Mouse (Mus musculus): ENCODE results near the gene Gbx1. TPM values are rescaled to one million over a fixed set of nuclear protein-coding genes. Genes with fewer than 3 reads are reported as not detected.
"Not testable (repeated sequence)": the region's sequence is repeated elsewhere in the genome, so short reads cannot be mapped to it uniquely, and the experiment has no call there.

Gene Gbx1
- 0.02 TPM in 1 of 2 replicates, not detected in the other for polyA plus RNA-seq (2015; fragmentation: Nextera tagmentation; extraction: Ambion mirVana)

DNA sequence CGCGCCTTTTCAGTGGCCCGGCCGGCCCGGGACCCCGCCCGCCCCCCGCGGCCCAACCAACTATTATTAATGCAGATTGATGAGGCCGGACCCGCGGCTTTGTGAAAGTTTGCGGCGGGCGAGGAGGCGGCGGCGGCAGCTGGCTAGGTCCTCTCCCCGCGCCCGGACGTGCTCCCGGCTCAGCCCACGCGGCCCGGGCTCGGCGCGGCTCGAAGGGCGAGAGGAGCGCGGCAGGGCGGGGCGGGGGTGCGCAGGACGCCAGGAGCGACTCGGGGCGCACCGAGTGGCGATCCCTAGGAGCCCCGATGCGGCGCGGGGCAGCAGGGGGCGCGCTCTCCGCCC, at the start of gene Gbx1:
Gene Gbx1 (minus strand): TSS at position 314 of the 342 bp plus-strand sequence.
- Histone ChIP-seq H3K4me1 (replicated peaks; ENCODE audit: control insufficient read depth, insufficient read depth) (no peaks in the 10 kb centered on the region; the same call in 1 of the 2 replicates), H3K27ac (replicated peaks) (no peak within 1 kb of the TSS), H3K4me2 (replicated peaks; ENCODE audit: low read depth) (peak within 1 kb of the TSS; percentile 62), H3K36me3 (ENCODE audit: control insufficient read depth, insufficient read depth, low read length) (no peaks in the 10 kb centered on the region), H3K27me3 (ENCODE audit: control insufficient read depth, insufficient read depth, low read length) (peaks cover 28% of the 10 kb centered on the region; the same call in 1 of the 2 replicates), H3K9me3 (ENCODE audit: control insufficient read depth, low read length) (no peaks in the 10 kb centered on the region), H3K9ac (ENCODE audit: low read length) (no peak within 1 kb of the TSS), H3K4me3 (ENCODE audit: low read depth, low read length) (peak within 1 kb of the TSS; percentile 40)
- TF ChIP-seq EP300 (optimal IDR thresholded peaks at IDR 0.05) (no peak), CTCF (IDR thresholded peaks at IDR 0.05; ENCODE audit: low read depth) (peak; percentile 22; the same call in 1 of the 2 replicates)
- 2% methylated on average over 34 of the region's 49 CpGs for WGBS
- ATAC-seq (ENCODE audit: low FRiP score, low TSS enrichment) (peak; percentile 54), DNase-seq (ENCODE audit: low spot score) (peak; percentile 60)

DNA sequence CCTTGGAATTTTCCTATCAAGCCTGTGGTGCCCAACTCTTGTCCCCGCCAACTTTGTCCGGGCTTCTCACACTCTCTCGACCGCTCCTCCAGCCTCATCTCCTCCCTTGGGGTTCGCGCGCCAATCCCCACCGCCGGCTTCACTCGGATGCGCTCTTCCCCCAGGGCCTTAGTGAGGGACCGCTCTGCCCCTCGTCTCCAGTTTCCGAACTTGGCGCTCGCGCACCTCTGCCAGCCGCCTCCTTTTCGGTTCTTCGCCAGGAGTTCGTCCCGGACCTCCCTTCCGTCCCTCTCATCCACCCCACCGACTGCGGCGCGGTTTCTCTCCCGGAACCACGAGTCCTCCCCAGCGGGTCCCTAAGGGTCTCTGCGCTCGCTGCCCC, 49.8 kb upstream of the Gbx1 start:
- DNase-seq (ENCODE audit: low spot score) (no peak), ATAC-seq (ENCODE audit: low FRiP score, low TSS enrichment) (peak; percentile 22)
- TF ChIP-seq EP300 (optimal IDR thresholded peaks at IDR 0.05) (no peak), CTCF (IDR thresholded peaks at IDR 0.05; ENCODE audit: low read depth) (no peak)
- H3K4me2 ChIP-seq (replicated peaks; ENCODE audit: low read depth): peak overlapping the region; percentile 86
- H3K27ac ChIP-seq (replicated peaks): peak overlapping the region; percentile 88
- no peaks in the 10 kb centered on the region; the same call in 1 of the 2 replicates for H3K36me3 ChIP-seq (ENCODE audit: control insufficient read depth, insufficient read depth, low read length)
- H3K4me3 ChIP-seq (ENCODE audit: low read depth, low read length): peak overlapping the region; percentile 75
- H3K9me3 ChIP-seq (ENCODE audit: control insufficient read depth, low read length): no peaks in the 10 kb centered on the region
- H3K9ac ChIP-seq (ENCODE audit: low read length): peak overlapping the region; percentile 76
- WGBS: 2% methylated on average over 32 of the region's 32 CpGs
- H3K27me3 ChIP-seq (ENCODE audit: control insufficient read depth, insufficient read depth, low read length): no peaks in the 10 kb centered on the region
- H3K4me1 ChIP-seq (replicated peaks; ENCODE audit: control insufficient read depth, insufficient read depth): no peaks in the 10 kb centered on the region

DNA sequence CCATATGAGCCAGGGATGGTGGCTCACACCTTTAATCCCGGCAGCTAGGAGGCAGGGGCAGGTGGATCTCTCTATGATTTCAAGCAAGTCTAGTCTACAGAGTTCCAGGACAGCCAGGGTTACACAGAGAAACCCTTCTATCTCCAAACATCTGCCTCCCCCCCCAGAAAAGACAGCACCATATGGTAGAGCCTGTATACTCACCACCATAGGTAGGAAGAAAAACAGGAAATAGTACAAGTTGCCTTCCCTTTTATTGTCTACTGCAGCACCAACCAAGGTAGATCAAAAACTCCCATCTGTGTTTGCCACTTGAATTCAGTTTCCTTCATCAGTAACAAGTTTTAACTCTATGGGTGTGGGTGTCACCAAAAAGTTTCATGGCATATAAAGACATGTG, 48.9 kb upstream of the Gbx1 start:
- no peaks in the 10 kb centered on the region for H3K9me3 ChIP-seq (ENCODE audit: control insufficient read depth, low read length)
- no peaks in the 10 kb centered on the region for H3K27me3 ChIP-seq (ENCODE audit: control insufficient read depth, insufficient read depth, low read length)
- H3K36me3 ChIP-seq (ENCODE audit: control insufficient read depth, insufficient read depth, low read length): peaks cover 3% of the 10 kb centered on the region; the same call in 1 of the 2 replicates
- peak overlapping the region; percentile 86 for H3K4me2 ChIP-seq (replicated peaks; ENCODE audit: low read depth)
- H3K9ac ChIP-seq (ENCODE audit: low read length): peak overlapping the region; percentile 23; the same call in 1 of the 2 replicates
- WGBS: 78% methylated on average over 1 of the region's 1 CpGs
- no peak for TF ChIP-seq EP300 (optimal IDR thresholded peaks at IDR 0.05)
- H3K4me1 ChIP-seq (replicated peaks; ENCODE audit: control insufficient read depth, insufficient read depth): no peaks in the 10 kb centered on the region
- H3K27ac ChIP-seq (replicated peaks): no peak overlapping the region
- ATAC-seq (ENCODE audit: low FRiP score, low TSS enrichment) (no peak), DNase-seq (ENCODE audit: low spot score) (no peak)
- no peak overlapping the region; the same call in 1 of the 2 replicates for H3K4me3 ChIP-seq (ENCODE audit: low read depth, low read length)

DNA sequence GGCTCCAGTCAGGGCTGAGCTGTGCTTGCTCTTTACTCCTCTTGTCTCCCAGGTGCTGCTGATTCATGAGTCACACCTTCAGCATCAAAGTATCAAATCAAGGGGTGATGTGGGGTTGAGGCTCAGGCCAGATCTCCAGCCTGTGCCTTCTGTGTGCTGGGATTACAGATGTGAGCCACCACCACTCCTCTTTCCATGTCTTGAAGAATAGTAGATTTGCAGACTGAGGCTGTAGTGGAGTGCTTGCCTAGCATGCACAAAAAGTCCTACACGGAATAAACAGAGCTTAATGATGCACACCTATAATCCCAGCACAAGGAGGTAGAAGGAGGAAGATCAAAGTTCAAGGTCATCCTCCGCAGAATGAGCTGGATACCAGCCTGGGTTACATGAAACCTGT, 29.7 kb upstream of the Gbx1 start, which contains the start of gene 4931409K22Rik:
Gene 4931409K22Rik (minus strand): TSS at position 101 of the 400 bp plus-strand sequence.
- Histone ChIP-seq H3K4me1 (replicated peaks; ENCODE audit: control insufficient read depth, insufficient read depth) (no peaks in the 10 kb centered on the region), H3K27me3 (ENCODE audit: control insufficient read depth, insufficient read depth, low read length) (no peaks in the 10 kb centered on the region), H3K9me3 (ENCODE audit: control insufficient read depth, low read length) (no peaks in the 10 kb centered on the region), H3K4me3 (ENCODE audit: low read depth, low read length) (no peak within 1 kb of the TSS), H3K36me3 (ENCODE audit: control insufficient read depth, insufficient read depth, low read length) (no peaks in the 10 kb centered on the region), H3K27ac (replicated peaks) (no peak within 1 kb of the TSS), H3K4me2 (replicated peaks; ENCODE audit: low read depth) (no peak within 1 kb of the TSS), H3K9ac (ENCODE audit: low read length) (no peak within 1 kb of the TSS)
- ATAC-seq (ENCODE audit: low FRiP score, low TSS enrichment) (no peak), DNase-seq (ENCODE audit: low spot score) (no peak)
- WGBS: 69% methylated on average over 2 of the region's 2 CpGs
- TF ChIP-seq EP300 (optimal IDR thresholded peaks at IDR 0.05) (no peak), CTCF (IDR thresholded peaks at IDR 0.05; ENCODE audit: low read depth) (no peak)

DNA sequence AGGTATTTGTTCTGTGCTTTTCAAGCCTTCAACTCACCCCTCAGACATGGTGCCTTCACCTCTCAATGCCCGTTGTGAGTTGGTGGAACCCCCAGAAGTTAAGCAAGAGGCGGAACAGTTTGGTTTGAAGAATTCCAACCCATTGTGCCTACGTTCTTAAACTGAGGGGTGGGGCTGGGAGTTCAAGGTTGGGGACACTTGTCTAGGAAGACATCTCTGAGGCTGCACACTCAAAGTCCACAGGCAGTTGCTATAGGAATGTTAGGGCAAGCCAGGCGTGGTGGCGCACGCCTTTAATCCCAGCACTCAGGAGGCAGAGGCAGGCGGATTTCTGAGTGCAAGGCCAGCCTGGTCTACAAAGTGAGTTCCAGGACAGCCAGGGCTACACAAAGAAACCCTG, 28.3 kb upstream of the Gbx1 start:
- not testable (repeated sequence) for H3K4me2 ChIP-seq (replicated peaks; ENCODE audit: low read depth); H3K4me1 ChIP-seq (replicated peaks; ENCODE audit: control insufficient read depth, insufficient read depth); DNase-seq (ENCODE audit: low spot score); ATAC-seq (ENCODE audit: low FRiP score, low TSS enrichment); H3K27me3 ChIP-seq (ENCODE audit: control insufficient read depth, insufficient read depth, low read length); H3K4me3 ChIP-seq (ENCODE audit: low read depth, low read length); H3K9me3 ChIP-seq (ENCODE audit: control insufficient read depth, low read length); H3K36me3 ChIP-seq (ENCODE audit: control insufficient read depth, insufficient read depth, low read length); H3K27ac ChIP-seq (replicated peaks); H3K9ac ChIP-seq (ENCODE audit: low read length)
- 87% methylated on average over 7 of the region's 7 CpGs for WGBS

DNA sequence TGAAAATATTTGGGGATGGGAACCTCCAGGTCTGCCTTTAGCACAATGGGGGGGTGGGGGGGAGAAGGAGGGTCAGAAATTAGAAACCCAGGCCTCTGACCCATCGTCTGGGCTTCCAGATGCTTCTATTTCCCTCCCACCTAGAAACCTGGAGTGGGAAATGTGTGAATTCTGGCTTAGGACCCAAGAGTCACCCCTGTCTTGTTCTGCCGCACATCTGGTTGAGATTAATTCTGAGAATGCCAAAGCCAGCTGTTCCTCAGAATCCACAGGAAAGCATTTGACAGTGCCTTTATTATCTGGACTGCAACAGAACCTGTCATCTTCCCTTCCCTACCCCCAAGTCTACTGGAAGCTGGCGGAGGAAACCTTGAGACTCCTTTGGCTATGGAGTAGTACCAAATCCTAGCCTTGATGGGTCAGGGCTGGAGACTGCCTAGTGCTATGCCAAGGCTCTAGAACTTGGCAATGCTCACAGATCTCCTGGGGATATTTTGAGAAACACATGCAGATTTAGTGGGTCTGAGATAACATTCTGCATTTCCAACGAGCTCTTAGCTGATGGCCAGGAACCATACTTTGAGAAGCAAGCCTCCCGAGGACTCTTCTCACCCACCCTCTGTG, 26.7 kb upstream of the Gbx1 start:
- H3K27ac ChIP-seq (replicated peaks): no peak overlapping the region
- no peak for DNase-seq (ENCODE audit: low spot score)
- no peaks in the 10 kb centered on the region for H3K4me1 ChIP-seq (replicated peaks; ENCODE audit: control insufficient read depth, insufficient read depth)
- H3K36me3 ChIP-seq (ENCODE audit: control insufficient read depth, insufficient read depth, low read length): no peaks in the 10 kb centered on the region
- WGBS: 70% methylated on average over 5 of the region's 5 CpGs
- H3K9me3 ChIP-seq (ENCODE audit: control insufficient read depth, low read length): no peaks in the 10 kb centered on the region
- no peak overlapping the region for H3K4me2 ChIP-seq (replicated peaks; ENCODE audit: low read depth)
- ATAC-seq (ENCODE audit: low FRiP score, low TSS enrichment): no peak
- no peaks in the 10 kb centered on the region for H3K27me3 ChIP-seq (ENCODE audit: control insufficient read depth, insufficient read depth, low read length)
- TF ChIP-seq CTCF (IDR thresholded peaks at IDR 0.05; ENCODE audit: low read depth): no peak
- no peak for TF ChIP-seq EP300 (optimal IDR thresholded peaks at IDR 0.05)
- H3K4me3 ChIP-seq (ENCODE audit: low read depth, low read length): no peak overlapping the region
- no peak overlapping the region for H3K9ac ChIP-seq (ENCODE audit: low read length)

Measured in stomach, postnatal 0 days (tissue).